Mouse (Mus musculus) neutrophil, adult 5-6 weeks (primary cell): ENCODE results near the gene Phf21a. TPM values are rescaled to one million over a fixed set of nuclear protein-coding genes. Genes with fewer than 3 reads are reported as not detected.

ENCODE experiments used
- ATAC-seq: fragments of 151-379, 151-347 bp; 2 replicates; pipeline ENCODE4 v1.8.0; 2017; ENCODE audit warnings: mild to moderate bottlenecking, moderate TSS enrichment; ENCODE audit not compliant: insufficient number of reproducible peaks, poor library complexity, low FRiP score, severe bottlenecking; ENCODE audit errors: extremely low read depth
- total RNA-seq: library from RNA; stranded (forward); fragments of 200-1000 nt; gene quantifications from 2 replicates; pipeline ENCODE4 v1.2.3, GENCODE M21; 2017

Phf21a gene
- total RNA-seq, 1 experiment from 2014 or later: 213 TPM

DNA sequence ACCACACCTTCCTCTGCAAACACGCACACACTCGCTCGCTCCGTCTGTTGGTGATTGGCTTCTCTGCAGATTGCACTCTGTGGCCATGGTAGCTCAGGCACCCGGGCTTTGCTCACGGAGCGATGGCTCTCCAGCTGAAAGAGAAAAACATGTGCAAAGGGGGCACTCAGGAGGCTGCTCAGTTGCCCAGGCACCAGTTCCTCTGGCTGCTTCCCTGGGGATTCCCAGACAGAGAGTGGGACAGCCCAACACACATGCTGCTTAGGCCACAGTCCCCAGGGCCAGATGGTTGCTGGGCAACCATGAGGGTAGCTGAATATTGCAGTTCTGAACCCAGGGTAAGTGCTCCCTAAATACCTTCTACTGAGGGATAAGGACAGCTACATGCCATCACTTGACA lies 312.8 kb downstream of the Phf21a start:
- no peak for ATAC-seq

DNA sequence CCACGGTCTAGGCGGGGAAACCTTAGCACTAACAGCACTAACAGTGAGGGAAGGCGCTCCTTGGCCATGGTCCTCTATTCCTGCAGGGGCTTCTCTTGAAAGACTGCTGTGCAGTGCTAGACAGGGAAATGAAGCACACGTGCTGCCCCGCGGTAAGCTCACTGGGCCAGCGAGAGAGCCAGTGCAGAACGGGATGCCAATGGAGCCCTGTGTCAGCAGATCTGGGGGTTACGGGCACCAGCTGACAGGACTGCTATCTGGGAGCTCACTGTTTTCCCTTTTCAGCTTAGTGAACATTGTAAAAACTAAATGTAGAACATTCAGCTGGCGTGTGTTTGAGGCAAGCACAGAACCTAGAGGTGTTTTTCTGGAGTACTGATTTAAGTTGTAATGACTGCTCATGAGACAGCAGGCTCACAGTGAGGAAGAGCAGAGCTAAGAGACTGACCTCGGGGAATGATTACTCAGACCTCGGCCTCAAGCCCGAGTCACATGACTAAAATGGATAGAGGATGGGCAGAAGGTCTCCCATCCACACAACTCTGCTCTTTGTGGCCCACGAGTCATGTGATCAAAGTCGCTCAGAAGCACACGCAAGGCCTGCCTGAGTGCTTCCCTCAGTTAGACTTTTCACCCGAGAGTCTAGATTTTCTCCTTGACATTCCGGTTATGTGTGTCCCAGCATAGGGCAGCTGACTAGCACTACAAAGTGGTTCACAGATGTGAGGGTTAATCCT lies 315.6 kb downstream of the Phf21a start:
- ATAC-seq: no peak

DNA sequence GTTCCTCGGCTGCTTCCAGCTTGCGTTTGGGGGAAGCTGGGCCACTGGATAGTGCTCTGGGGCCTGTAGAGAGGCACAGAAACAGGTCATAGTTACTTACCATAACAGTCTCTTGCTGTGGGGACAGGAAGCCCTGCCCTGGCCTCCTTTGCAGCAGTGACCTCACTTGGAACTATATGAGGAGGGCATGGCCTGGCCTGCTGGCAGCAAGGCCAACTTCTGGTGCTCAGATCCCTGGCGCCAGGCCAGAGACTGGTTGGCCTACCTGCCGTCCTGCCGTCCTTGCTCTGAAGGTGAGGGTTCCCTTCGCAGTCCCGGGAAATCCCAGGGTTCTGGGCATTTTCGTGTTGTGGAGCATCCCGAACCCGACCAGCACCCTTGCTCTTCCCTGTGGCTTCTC lies 318.8 kb downstream of the Phf21a start:
- no peak for ATAC-seq

Other genes starting within 250 kb of the Phf21a start
- gene Chrm4, start 165.9 kb upstream of the Phf21a start, total RNA-seq: not detected in 2 replicates
- 1.1 and 1.3 TPM in 2 replicates for gene Mdk, start 160.8 kb upstream of the Phf21a start, total RNA-seq
- 0.35 and 0.74 TPM in 2 replicates for gene Gm9821, start 147.4 kb upstream of the Phf21a start, total RNA-seq
- gene Dgkz, start 117.3 kb upstream of the Phf21a start, total RNA-seq: 137 TPM in 2 replicates
- gene Creb3l1, start 68.6 kb upstream of the Phf21a start, total RNA-seq: 0.23 and 0.25 TPM in 2 replicates